Mouse (Mus musculus) MEL (cell line): ENCODE results near the gene 1110051M20Rik. TPM values are rescaled to one million over a fixed set of nuclear protein-coding genes. Genes with fewer than 3 reads are reported as not detected.

Source experiments
- DNase-seq: peaks from one replicate; pipeline ENCODE4 v3.0.0; 2011; ENCODE audit warnings: low read depth, low spot score
- H3K27ac ChIP-seq: 2 replicates; pipeline ENCODE4 v1.5.1; 2012; ENCODE audit warnings: low read depth, mild to moderate bottlenecking, control low read depth, low read length, moderate library complexity; ENCODE audit not compliant: control insufficient read depth
- H3K27me3 ChIP-seq, 2 experiments: fragments of 150-350 bp in 1 of 2; sonication (generic) in 1 of 2; 2 replicates each; pipeline ENCODE4 v1.6.1; 2012; ENCODE audit warnings: low read length in 2 of 2, mild to moderate bottlenecking in 2 of 2, improper control_type of control experiment in 1 of 2, moderate library complexity in 1 of 2; ENCODE audit not compliant: insufficient read depth in 2 of 2, control insufficient read depth in 1 of 2
- H3K36me3 ChIP-seq, 2 experiments: 2 replicates each; pipeline ENCODE4 v1.6.1; 2012 to 2014; ENCODE audit warnings: low read length in 2 of 2, improper control_type of control experiment in 1 of 2, inconsistent platforms in 1 of 2, mild to moderate bottlenecking in 1 of 2; ENCODE audit not compliant: insufficient read depth in 2 of 2, control insufficient read depth in 1 of 2
- H3K4me1 ChIP-seq, 2 experiments: fragments of 150-350 bp in 1 of 2; sonication (generic) in 1 of 2; 2 replicates each; pipeline ENCODE4 v1.6.1; 2012; ENCODE audit warnings: low read length in 2 of 2, improper control_type of control experiment in 1 of 2, mild to moderate bottlenecking in 1 of 2; ENCODE audit not compliant: insufficient read depth in 2 of 2, control insufficient read depth in 1 of 2
- H3K4me3 ChIP-seq, 2 experiments: fragments of 150-350 bp in 1 of 2; sonication (generic) in 1 of 2; 2 replicates each; pipeline ENCODE4 v1.5.1; 2012; ENCODE audit warnings: low read depth in 2 of 2, low read length in 2 of 2, mild to moderate bottlenecking in 2 of 2, moderate library complexity in 2 of 2, control low read depth in 1 of 2, improper control_type of control experiment in 1 of 2; ENCODE audit not compliant: control insufficient read depth in 1 of 2, insufficient read depth in 1 of 2
- H3K79me2 ChIP-seq: 2 replicates; pipeline ENCODE4 v1.6.1; 2012; ENCODE audit warnings: mild to moderate bottlenecking, low read length, moderate library complexity; ENCODE audit not compliant: control insufficient read depth, poor library complexity, insufficient read depth
- H3K9ac ChIP-seq: 2 replicates; pipeline ENCODE4 v1.6.1; 2012; ENCODE audit warnings: low read depth, mild to moderate bottlenecking, control low read depth, low read length, moderate library complexity; ENCODE audit not compliant: control insufficient read depth, poor library complexity, severe bottlenecking
- H3K9me3 ChIP-seq: fragments of 150-350 bp; sonication (generic); replicated peaks from 2 replicates; pipeline ENCODE4 v1.6.1; 2012; ENCODE audit warnings: mild to moderate bottlenecking, low read length, improper control_type of control experiment, moderate library complexity; ENCODE audit not compliant: insufficient read depth
- BHLHE40 ChIP-seq: IDR thresholded peaks from 2 replicates; pipeline ENCODE4 v1.6.1; 2012; ENCODE audit warnings: low read depth, mild to moderate bottlenecking, inconsistent platforms, low read length, improper control_type of control experiment, borderline replicate concordance
- CHD1 ChIP-seq: IDR thresholded peaks from 2 replicates; pipeline ENCODE4 v1.6.1; 2012; ENCODE audit warnings: low read depth, mild to moderate bottlenecking, inconsistent platforms, low read length, improper control_type of control experiment
- CHD2 ChIP-seq: IDR thresholded peaks from 2 replicates; pipeline ENCODE4 v1.6.1; 2011; ENCODE audit warnings: low read length, improper control_type of control experiment
- CTCF ChIP-seq, 3 experiments: IDR thresholded peaks in 2 of 3; conservative IDR thresholded peaks in 1 of 3; 2 replicates each; pipeline ENCODE4 v1.5.1; 2011 to 2012; ENCODE audit warnings: low read length in 3 of 3, low read depth in 2 of 3, mild to moderate bottlenecking in 2 of 3, improper control_type of control experiment in 1 of 3, inconsistent platforms in 1 of 3, mixed read lengths in 1 of 3, moderate library complexity in 1 of 3; ENCODE audit not compliant: control insufficient read depth in 1 of 3, insufficient read depth in 1 of 3, poor library complexity in 1 of 3, severe bottlenecking in 1 of 3
- E2F4 ChIP-seq: IDR thresholded peaks from 2 replicates; pipeline ENCODE4 v1.6.1; 2011; ENCODE audit warnings: low read depth, low read length, improper control_type of control experiment, borderline replicate concordance
- ELF1 ChIP-seq: IDR thresholded peaks from 2 replicates; pipeline ENCODE4 v1.6.1; 2014; ENCODE audit warnings: low read depth, mild to moderate bottlenecking, inconsistent platforms, low read length, improper control_type of control experiment, moderate library complexity
- EP300 ChIP-seq, 2 experiments: IDR thresholded peaks; 2 replicates each; pipeline ENCODE4 v1.6.1; 2011; ENCODE audit warnings: improper control_type of control experiment in 2 of 2, low read length in 2 of 2, low read depth in 1 of 2, mild to moderate bottlenecking in 1 of 2
- ETS1 ChIP-seq: IDR thresholded peaks from 2 replicates; pipeline ENCODE4 v1.6.1; 2012; ENCODE audit warnings: low read depth, mild to moderate bottlenecking, inconsistent platforms, low read length, improper control_type of control experiment, moderate library complexity
- GATA1 ChIP-seq: IDR thresholded peaks from 2 replicates; pipeline ENCODE4 v1.6.1; 2011; ENCODE audit warnings: low read depth, low read length, improper control_type of control experiment
- HCFC1 ChIP-seq: IDR thresholded peaks from 2 replicates; pipeline ENCODE4 v1.6.1; 2012; ENCODE audit warnings: low read depth, mild to moderate bottlenecking, inconsistent platforms, low read length, improper control_type of control experiment, moderate library complexity
- JUND ChIP-seq: IDR thresholded peaks from 2 replicates; pipeline ENCODE4 v1.6.1; 2011; ENCODE audit warnings: low read depth, mild to moderate bottlenecking, improper control_type of control experiment, low read length
- KAT2A ChIP-seq: conservative IDR thresholded peaks from 2 replicates; pipeline ENCODE4 v1.6.1; 2012; ENCODE audit warnings: low read depth, low read length, improper control_type of control experiment, inconsistent platforms
- MAFK ChIP-seq: IDR thresholded peaks from 2 replicates; pipeline ENCODE4 v1.6.1; 2011; ENCODE audit warnings: low read depth, mild to moderate bottlenecking, low read length, improper control_type of control experiment, borderline replicate concordance
- MAX ChIP-seq: IDR thresholded peaks from 2 replicates; pipeline ENCODE4 v1.6.1; 2011; ENCODE audit warnings: low read length, improper control_type of control experiment
- MAZ ChIP-seq: IDR thresholded peaks from 2 replicates; pipeline ENCODE4 v1.6.1; 2012; ENCODE audit warnings: low read depth, mild to moderate bottlenecking, inconsistent platforms, low read length, improper control_type of control experiment
- MEF2A ChIP-seq: IDR thresholded peaks from 2 replicates; pipeline ENCODE4 v1.6.1; 2014; ENCODE audit warnings: low read depth, mild to moderate bottlenecking, inconsistent platforms, low read length, improper control_type of control experiment; ENCODE audit not compliant: poor library complexity, insufficient replicate concordance, severe bottlenecking; ENCODE audit errors: extremely low read depth
- MXI1 ChIP-seq: IDR thresholded peaks from 2 replicates; pipeline ENCODE4 v1.6.1; 2011; ENCODE audit warnings: mild to moderate bottlenecking, low read depth, low read length, improper control_type of control experiment
- MYB ChIP-seq: IDR thresholded peaks from 2 replicates; pipeline ENCODE4 v1.6.1; 2011; ENCODE audit warnings: mild to moderate bottlenecking, low read depth, low read length, improper control_type of control experiment
- MYC ChIP-seq: IDR thresholded peaks from 2 replicates; pipeline ENCODE4 v1.6.1; 2011; ENCODE audit warnings: low read depth, mild to moderate bottlenecking, low read length, improper control_type of control experiment, moderate library complexity
- NELFE ChIP-seq: IDR thresholded peaks from 2 replicates; pipeline ENCODE4 v1.6.1; 2011; ENCODE audit warnings: low read depth, low read length, improper control_type of control experiment
- NRF1 ChIP-seq: IDR thresholded peaks from 2 replicates; pipeline ENCODE4 v1.6.1; 2014; ENCODE audit warnings: low read depth, mild to moderate bottlenecking, inconsistent platforms, low read length, improper control_type of control experiment, moderate library complexity; ENCODE audit not compliant: poor library complexity, insufficient read depth, severe bottlenecking
- POLR2A ChIP-seq, 2 experiments: IDR thresholded peaks; 2 replicates each; pipeline ENCODE4 v1.6.1; 2011 to 2012; ENCODE audit warnings: low read length in 2 of 2, mild to moderate bottlenecking in 2 of 2, control low read depth in 1 of 2, improper control_type of control experiment in 1 of 2, low read depth in 1 of 2, moderate library complexity in 1 of 2; ENCODE audit not compliant: control insufficient read depth in 1 of 2, insufficient read depth in 1 of 2, poor library complexity in 1 of 2
- POLR2AphosphoS2 ChIP-seq: IDR thresholded peaks from 2 replicates; pipeline ENCODE4 v1.6.1; 2011; ENCODE audit warnings: low read length, improper control_type of control experiment
- POLR2AphosphoS5 ChIP-seq: IDR thresholded peaks from 2 replicates; pipeline ENCODE4 v1.6.1; 2012; ENCODE audit warnings: low read depth, borderline replicate concordance, mild to moderate bottlenecking, inconsistent platforms, low read length, moderate library complexity, mixed read lengths
- RAD21 ChIP-seq: IDR thresholded peaks from 2 replicates; pipeline ENCODE4 v1.6.1; 2011; ENCODE audit warnings: mild to moderate bottlenecking, low read depth, low read length, improper control_type of control experiment
- RCOR1 ChIP-seq: IDR thresholded peaks from 2 replicates; pipeline ENCODE4 v1.6.1; 2012; ENCODE audit warnings: low read depth, mild to moderate bottlenecking, inconsistent platforms, low read length, improper control_type of control experiment
- SIN3A ChIP-seq: IDR thresholded peaks from 2 replicates; pipeline ENCODE4 v1.6.1; 2012; ENCODE audit warnings: low read length, improper control_type of control experiment, inconsistent platforms
- SMC3 ChIP-seq: IDR thresholded peaks from 2 replicates; pipeline ENCODE4 v1.6.1; 2011; ENCODE audit warnings: low read depth, low read length, improper control_type of control experiment
- TAL1 ChIP-seq: IDR thresholded peaks from 2 replicates; pipeline ENCODE4 v1.6.1; 2012; ENCODE audit warnings: mild to moderate bottlenecking, inconsistent platforms, low read length, moderate library complexity, mixed read lengths
- TBP ChIP-seq: IDR thresholded peaks from 2 replicates; pipeline ENCODE4 v1.8.0; 2011; ENCODE audit warnings: low read depth, low read length, improper control_type of control experiment
- TCF12 ChIP-seq: IDR thresholded peaks from 2 replicates; pipeline ENCODE4 v1.6.1; 2014; ENCODE audit warnings: low read depth, mild to moderate bottlenecking, inconsistent platforms, low read length, improper control_type of control experiment, moderate library complexity
- UBTF ChIP-seq: IDR thresholded peaks from 2 replicates; pipeline ENCODE4 v1.6.1; 2012; ENCODE audit warnings: low read depth, mild to moderate bottlenecking, inconsistent platforms, low read length, improper control_type of control experiment, moderate library complexity, borderline replicate concordance; ENCODE audit not compliant: insufficient read depth
- USF1 ChIP-seq: IDR thresholded peaks from 2 replicates; pipeline ENCODE4 v1.6.1; 2014; ENCODE audit warnings: low read depth, mild to moderate bottlenecking, inconsistent platforms, low read length, improper control_type of control experiment, moderate library complexity
- USF2 ChIP-seq, 2 experiments: IDR thresholded peaks; 2 replicates each; pipeline ENCODE4 v1.6.1; 2011 to 2012; ENCODE audit warnings: improper control_type of control experiment in 2 of 2, low read length in 2 of 2, borderline replicate concordance in 1 of 2, inconsistent platforms in 1 of 2, low read depth in 1 of 2, mild to moderate bottlenecking in 1 of 2; ENCODE audit not compliant: insufficient read depth in 1 of 2
- ZC3H11A ChIP-seq: IDR thresholded peaks from 2 replicates; pipeline ENCODE4 v1.6.1; 2012; ENCODE audit warnings: low read depth, mild to moderate bottlenecking, inconsistent platforms, low read length, improper control_type of control experiment
- ZKSCAN1 ChIP-seq: IDR thresholded peaks from 2 replicates; pipeline ENCODE4 v1.6.1; 2012; ENCODE audit warnings: low read depth, mild to moderate bottlenecking, inconsistent platforms, low read length, improper control_type of control experiment, moderate library complexity
- ZMIZ1 ChIP-seq: IDR thresholded peaks from 2 replicates; pipeline ENCODE4 v1.6.1; 2012; ENCODE audit warnings: low read depth, mild to moderate bottlenecking, inconsistent platforms, low read length, improper control_type of control experiment, moderate library complexity
- ZNF384 ChIP-seq: IDR thresholded peaks from 2 replicates; pipeline ENCODE4 v1.6.1; 2012; ENCODE audit warnings: low read depth, mild to moderate bottlenecking, inconsistent platforms, low read length, improper control_type of control experiment
- polyA plus RNA-seq, 2 experiments: library from polyadenylated mRNA; stranded (reverse) in 1 of 2; unstranded in 1 of 2; fragments of >175 nt in 1 of 2; fragments of >200 nt in 1 of 2; gene quantifications; 2 replicates each; pipeline versions ENCODE4 v1.2.1 to v1.2.4; 2012; ENCODE audit warnings: low replicate concordance in 2 of 2, low read depth in 1 of 2; ENCODE audit not compliant: insufficient read length in 2 of 2, insufficient read depth in 1 of 2, missing spikeins in 1 of 2
- total RNA-seq: library from RNA; depleted of rRNA; stranded (reverse); fragments of 300-350 nt; gene quantifications from 2 replicates; pipeline ENCODE4 v1.2.3, GENCODE M21; 2012

Gene 1110051M20Rik
- total and polyA plus RNA-seq, 3 experiments, result 23.0 to 23.3 TPM; not detected in 1

DNA sequence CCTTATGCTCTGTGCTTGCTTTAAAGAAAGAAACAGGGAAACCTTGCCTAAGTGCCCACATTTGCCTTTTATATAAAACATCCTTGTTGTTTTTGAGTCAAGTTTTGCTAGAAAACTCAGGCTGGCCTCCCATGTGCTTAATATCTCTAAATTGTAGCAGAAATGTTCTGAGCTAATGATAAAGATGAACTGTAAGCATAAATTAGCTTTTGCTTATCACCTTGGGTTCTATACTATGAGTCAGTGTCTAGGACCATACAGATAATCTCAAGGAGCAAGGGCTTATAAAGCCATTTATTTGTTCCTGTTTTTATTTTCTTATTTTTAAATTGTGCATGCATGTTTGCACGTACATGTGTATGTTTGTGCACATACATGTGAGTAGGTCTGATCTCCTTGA lies 98.9 kb downstream of the 1110051M20Rik start:
- Histone ChIP-seq H3K4me3 (no peak overlapping the region), H3K79me2 (no peaks in the 10 kb centered on the region), H3K9ac (no peak overlapping the region), H3K9me3 (no peaks in the 10 kb centered on the region), H3K4me1 (peaks cover 20% of the 10 kb centered on the region in 2 experiments), H3K36me3 (peaks cover 0 to 35% of the 10 kb centered on the region in 2 experiments; a peak in 2 of 4 replicates), H3K27me3 (no peaks in the 10 kb centered on the region), H3K27ac (peak overlapping the region; percentile 63)
- DNase-seq, result peak; percentile 63
- TF ChIP-seq ZKSCAN1 (no peak), NELFE (no peak), MAX (peak; percentile 56; the same call in 1 of the 2 replicates), SIN3A (peak; percentile 48; the same call in 1 of the 2 replicates), ZC3H11A (no peak), MAZ (no peak), E2F4 (no peak), POLR2A (IDR thresholded peaks at IDR 0.05; ENCODE audit: control insufficient read depth in 1 of 2, insufficient read depth in 1 of 2, low read depth in 1 of 2, low read length in 2 of 2, poor library complexity in 1 of 2) (no peak), RCOR1 (0 out of 2 replicates have a peak, but pooled peaks have one; percentile 5), POLR2AphosphoS2 (no peak), EP300 (IDR thresholded peaks at IDR 0.05; ENCODE audit: low read depth in 1 of 2, low read length in 2 of 2) (peak; percentile 81 to 91), ZNF384 (no peak), MAFK (no peak), ZMIZ1 (no peak), CHD2 (no peak), MXI1 (peak; percentile 40; the same call in 1 of the 2 replicates), KAT2A (no peak), UBTF (no peak), MYB (no peak), TAL1 (no peak), ELF1 (no peak), CTCF (IDR thresholded peaks at IDR 0.05 in 2 of 3, conservative IDR thresholded peaks at IDR 0.05 in 1 of 3; ENCODE audit: control insufficient read depth in 1 of 3, insufficient read depth in 1 of 3, low read depth in 2 of 3, low read length in 3 of 3, poor library complexity in 1 of 3, severe bottlenecking in 1 of 3) (no peak), HCFC1 (no peak), USF1 (no peak), SMC3 (no peak), JUND (no peak), ETS1 (peak; percentile 76; the same call in 1 of the 2 replicates), TCF12 (peak; percentile 57; the same call in 1 of the 2 replicates), POLR2AphosphoS5 (no peak), GATA1 (peak; percentile 92), NRF1 (no peak), USF2 (IDR thresholded peaks at IDR 0.05; ENCODE audit: borderline replicate concordance in 1 of 2, insufficient read depth in 1 of 2, low read depth in 1 of 2, low read length in 2 of 2) (no peak), TBP (no peak), RAD21 (no peak), MYC (peak; percentile 90; the same call in 1 of the 2 replicates), MEF2A (no peak), BHLHE40 (no peak), CHD1 (no peak)
